Mouse (Mus musculus) 3134 (cell line): ENCODE measurements at regions not wholly inside any gene's neighbourhood (a gene's known extent, or its start where the extent isn't known, plus 50 kb on each side); places are given as distances from the start of the nearest gene placed in this dataset.

Experiments
- DNase-seq: peaks from one replicate; pipeline ENCODE4 v3.0.0-alpha.2; 2011; ENCODE audit warnings: low spot score; ENCODE audit not compliant: insufficient read length; ENCODE audit errors: extremely low read depth

DNA sequence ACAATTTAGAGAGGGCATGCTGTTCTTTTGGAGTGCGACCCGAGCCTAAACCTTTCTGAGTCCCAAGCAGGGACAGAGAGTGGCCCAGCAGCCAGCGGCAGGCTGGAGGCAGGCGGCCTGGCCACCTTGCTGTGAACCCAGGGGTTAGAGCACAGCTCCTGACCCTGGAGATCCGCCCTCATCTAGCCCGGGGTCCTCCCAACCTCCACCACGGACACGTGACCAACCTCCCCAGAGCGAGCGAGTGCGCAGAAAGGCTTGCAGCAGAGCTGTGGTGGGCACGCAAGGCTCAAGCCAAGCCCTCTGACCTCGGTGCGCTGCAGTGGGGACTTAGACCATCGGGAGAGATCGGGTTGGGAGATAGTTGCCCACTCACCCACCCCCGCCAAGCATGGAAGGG lies 106.9 kb downstream of the Zfp788 start:
- peak; percentile 5 for DNase-seq
